In genomic region chr16:36408357-36408756, GRCm38 (mm10) we compare ENCODE assay signal across 20 mouse cellular contexts. TPM values are rescaled to one million over a fixed set of nuclear protein-coding genes. Genes with fewer than 3 reads are reported as not detected.
"Had no signal": no experiment of that assay in that cellular context is flagged by ENCODE, and none has a peak within 500 bp of the region (broad histone marks: within the 10 kb centered on the region; RNA-seq: fewer than 3 reads in every experiment).

Gene Stfa2 (minus strand): TSS chr16:36408457.

- H3K4me1 ChIP-seq: limb, embryonic 15.5 days; liver, embryonic 13.5 days; lung, embryonic 15.5 days; megakaryocyte, embryonic 14.5 days; midbrain, embryonic 13.5 days; midbrain, embryonic 15.5 days; neural tube, embryonic 12.5 days had no signal

- H3K36me3 ChIP-seq: limb, embryonic 15.5 days; liver, embryonic 13.5 days; lung, embryonic 15.5 days; midbrain, embryonic 13.5 days; midbrain, embryonic 15.5 days; neural tube, embryonic 12.5 days had no signal

- H3K27me3 ChIP-seq: limb, embryonic 15.5 days; liver, embryonic 13.5 days; lung, embryonic 15.5 days; megakaryocyte, embryonic 14.5 days; midbrain, embryonic 13.5 days; midbrain, embryonic 15.5 days; neural tube, embryonic 12.5 days had no signal

- H3K9ac ChIP-seq: limb, embryonic 15.5 days; liver, embryonic 13.5 days; lung, embryonic 15.5 days; midbrain, embryonic 13.5 days; midbrain, embryonic 15.5 days; neural tube, embryonic 12.5 days had no signal

- H3K27ac ChIP-seq: limb, embryonic 15.5 days; liver, embryonic 13.5 days; lung, embryonic 15.5 days; macrophage; midbrain, embryonic 13.5 days; midbrain, embryonic 15.5 days; neural tube, embryonic 12.5 days had no signal

- H3K4me3 ChIP-seq: limb, embryonic 15.5 days; liver, embryonic 13.5 days; lung, embryonic 15.5 days; megakaryocyte, embryonic 14.5 days; midbrain, embryonic 13.5 days; midbrain, embryonic 15.5 days; neural tube, embryonic 12.5 days had no signal

- H3K9me3 ChIP-seq: limb, embryonic 15.5 days; liver, embryonic 13.5 days; lung, embryonic 15.5 days; megakaryocyte, embryonic 14.5 days; midbrain, embryonic 13.5 days; midbrain, embryonic 15.5 days; neural tube, embryonic 12.5 days had no signal

- DNase-seq: liver, embryonic 13.5 days; lung, adult 2 months; lung, postnatal 10 days; right cerebral cortex, postnatal 14 days; thymus, adult 18-20 months; thymus, postnatal 14 days; thymus, postnatal 36 days had no signal

- ATAC-seq: midbrain, embryonic 13.5 days; midbrain, embryonic 15.5 days had no signal

- H3K4me2 ChIP-seq: limb, embryonic 15.5 days; liver, embryonic 13.5 days; lung, embryonic 15.5 days; midbrain, embryonic 11.5 days; midbrain, embryonic 13.5 days; midbrain, embryonic 15.5 days; neural tube, embryonic 12.5 days had no signal

RNA-seq across cellular contexts. Expression of gene Stfa2, which starts in this region (rescaled TPM):
- total RNA-seq: midbrain, postnatal 0 days; monocyte, adult 5-6 weeks; neutrophil, adult 5-6 weeks had no signal
- polyA plus RNA-seq: lung, adult 2 months; macrophage; midbrain, embryonic 11.5 days; midbrain, embryonic 13.5 days; midbrain, embryonic 15.5 days; neural tube, embryonic 14.5 days; spleen, adult 2 months had no signal
